Mouse (Mus musculus): ENCODE results near the gene Kif6. TPM values are rescaled to one million over a fixed set of nuclear protein-coding genes. Genes with fewer than 3 reads are reported as not detected.

Gene Kif6
- polyA plus RNA-seq, 1 experiment from 2014 or later: not detected

DNA sequence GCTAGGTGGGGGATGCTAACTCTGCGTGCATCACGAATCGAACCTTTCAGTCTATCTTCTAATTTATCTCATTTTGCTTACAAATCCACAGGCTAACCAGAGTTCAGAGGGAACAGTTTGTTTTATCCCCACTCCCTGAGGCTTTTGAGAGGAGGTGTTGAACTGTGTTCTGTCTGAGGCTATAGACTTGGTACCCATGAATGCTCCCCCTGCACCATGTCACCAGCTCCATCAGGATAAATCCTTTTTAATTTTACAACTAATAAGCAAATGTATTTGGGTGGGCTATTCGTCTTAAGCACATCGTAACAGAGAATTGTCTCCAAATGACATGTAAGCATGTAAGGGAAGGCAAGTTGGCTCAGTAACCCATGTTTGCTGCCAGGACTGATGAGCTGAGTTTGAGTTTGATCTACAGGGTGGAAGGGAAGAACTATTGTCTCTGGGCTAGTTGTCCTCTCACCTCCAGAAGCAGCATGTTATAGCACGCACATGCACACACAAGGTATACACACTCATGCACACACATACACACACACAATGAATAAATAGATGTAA, 122.4 kb downstream of the Kif6 start:
- Histone ChIP-seq H3K36me3 (replicated peaks; ENCODE audit: insufficient read depth, low read length) (no peaks in the 10 kb centered on the region), H3K4me2 (ENCODE audit: low read depth, low read length) (no peak overlapping the region), H3K4me3 (ENCODE audit: low read depth, low read length) (no peak overlapping the region), H3K4me1 (ENCODE audit: insufficient read depth) (no peaks in the 10 kb centered on the region), H3K9ac (replicated peaks) (no peak overlapping the region), H3K27ac (ENCODE audit: low read depth) (no peak overlapping the region), H3K27me3 (ENCODE audit: insufficient read depth, low read length) (no peaks in the 10 kb centered on the region), H3K9me3 (ENCODE audit: low read length) (no peaks in the 10 kb centered on the region)
- 90% methylated on average over 6 of the region's 6 CpGs for WGBS (ENCODE audit: insufficient replicate concordance)
- no peak for TF ChIP-seq CTCF (IDR thresholded peaks at IDR 0.05; ENCODE audit: low read depth)
- no peak for TF ChIP-seq EP300 (IDR thresholded peaks at IDR 0.05; ENCODE audit: low read depth)
- no peak for DNase-seq
- no peak for ATAC-seq

- H3K36me3 ChIP-seq (replicated peaks; ENCODE audit: insufficient read depth, low read length): no peaks in the 10 kb centered on the region
- no peak overlapping the region for H3K4me3 ChIP-seq (ENCODE audit: low read depth, low read length)
- H3K9ac ChIP-seq (replicated peaks): no peak overlapping the region
- ATAC-seq (no peak), DNase-seq (no peak)
- H3K4me1 ChIP-seq (ENCODE audit: insufficient read depth): no peaks in the 10 kb centered on the region
- H3K27ac ChIP-seq (ENCODE audit: low read depth): no peak overlapping the region
- H3K9me3 ChIP-seq (ENCODE audit: low read length): no peaks in the 10 kb centered on the region
- no peaks in the 10 kb centered on the region for H3K27me3 ChIP-seq (ENCODE audit: insufficient read depth, low read length)
- TF ChIP-seq CTCF (IDR thresholded peaks at IDR 0.05; ENCODE audit: low read depth): no peak
- TF ChIP-seq EP300 (IDR thresholded peaks at IDR 0.05; ENCODE audit: low read depth): no peak
- no peak overlapping the region for H3K4me2 ChIP-seq (ENCODE audit: low read depth, low read length)
- 62% methylated on average over 11 of the region's 11 CpGs for WGBS (ENCODE audit: insufficient replicate concordance)
These were observed 123.4 kb downstream of the Kif6 start for GRCm38 (mm10) chr17:49738351-49738750.

DNA sequence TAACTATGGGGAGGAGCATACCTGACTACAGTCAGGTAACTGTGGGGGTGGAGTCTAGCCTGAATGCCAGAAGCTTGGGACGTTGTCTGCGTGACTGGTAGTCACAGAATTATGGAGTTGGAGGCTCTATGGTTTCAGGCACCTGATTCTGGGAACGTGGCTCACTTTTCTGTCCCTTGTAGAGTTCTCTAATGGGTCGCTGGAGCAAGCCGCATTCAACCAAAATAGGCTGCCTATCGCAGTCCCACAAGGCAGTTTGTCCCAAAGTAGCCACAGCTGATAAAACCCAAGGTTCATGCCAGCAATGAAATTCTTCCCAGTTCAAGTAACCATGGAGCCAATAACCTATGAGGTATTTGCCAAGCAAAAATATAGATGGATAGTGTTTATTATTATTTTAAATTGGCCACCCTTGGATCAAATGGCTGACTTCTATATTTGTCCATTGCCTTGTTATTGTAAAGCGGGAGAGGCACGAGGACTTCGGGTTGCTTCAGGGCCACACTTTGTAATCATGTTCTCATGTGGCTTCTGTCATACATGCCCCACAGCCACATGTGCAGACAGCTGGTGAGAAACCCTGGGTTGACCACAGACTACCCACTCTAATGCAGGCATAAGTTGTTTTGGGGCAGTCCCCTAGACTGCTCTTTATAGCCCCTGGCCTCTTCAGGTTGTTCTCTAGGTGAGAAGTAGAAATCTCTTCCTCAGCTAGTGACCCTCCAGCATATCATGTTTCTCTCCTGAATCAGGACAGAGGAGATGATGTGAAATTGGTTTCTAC, 125.2 kb downstream of the Kif6 start:
- TF ChIP-seq EP300 (IDR thresholded peaks at IDR 0.05; ENCODE audit: low read depth) (no peak), CTCF (IDR thresholded peaks at IDR 0.05; ENCODE audit: low read depth) (no peak)
- Histone ChIP-seq H3K4me1 (ENCODE audit: insufficient read depth) (no peaks in the 10 kb centered on the region), H3K9me3 (ENCODE audit: low read length) (no peaks in the 10 kb centered on the region), H3K4me2 (ENCODE audit: low read depth, low read length) (no peak overlapping the region), H3K9ac (replicated peaks) (no peak overlapping the region), H3K36me3 (replicated peaks; ENCODE audit: insufficient read depth, low read length) (no peaks in the 10 kb centered on the region), H3K4me3 (ENCODE audit: low read depth, low read length) (no peak overlapping the region), H3K27ac (ENCODE audit: low read depth) (no peak overlapping the region), H3K27me3 (ENCODE audit: insufficient read depth, low read length) (no peaks in the 10 kb centered on the region)
- no peak for ATAC-seq
- no peak for DNase-seq
- WGBS (ENCODE audit: insufficient replicate concordance): 79% methylated on average over 9 of the region's 9 CpGs

DNA sequence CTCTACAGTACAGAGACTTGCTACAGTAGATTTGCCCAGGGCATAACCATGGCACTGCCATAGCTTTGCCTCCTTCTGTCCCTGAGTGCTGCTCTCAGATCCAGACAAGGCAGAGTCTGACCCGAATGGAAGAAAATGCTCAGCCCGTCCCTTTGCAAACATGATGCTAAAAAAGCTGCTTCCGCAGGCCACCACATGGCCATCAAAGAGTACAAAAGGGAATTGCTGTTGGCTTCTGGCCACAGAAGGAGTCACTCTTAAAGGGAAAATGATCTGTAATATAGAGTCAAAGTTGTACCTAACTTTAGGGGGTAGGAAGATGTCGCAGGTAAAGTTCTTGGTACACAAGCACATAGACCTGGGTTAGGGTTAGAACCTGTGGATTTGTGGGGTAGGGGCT, 126.2 kb downstream of the Kif6 start:
- no peak for DNase-seq
- Histone ChIP-seq H3K27ac (ENCODE audit: low read depth) (no peak overlapping the region), H3K4me1 (ENCODE audit: insufficient read depth) (no peaks in the 10 kb centered on the region), H3K36me3 (replicated peaks; ENCODE audit: insufficient read depth, low read length) (no peaks in the 10 kb centered on the region), H3K27me3 (ENCODE audit: insufficient read depth, low read length) (no peaks in the 10 kb centered on the region), H3K4me2 (ENCODE audit: low read depth, low read length) (no peak overlapping the region), H3K9me3 (ENCODE audit: low read length) (no peaks in the 10 kb centered on the region), H3K4me3 (ENCODE audit: low read depth, low read length) (no peak overlapping the region), H3K9ac (replicated peaks) (no peak overlapping the region)
- TF ChIP-seq CTCF (IDR thresholded peaks at IDR 0.05; ENCODE audit: low read depth): no peak
- TF ChIP-seq EP300 (IDR thresholded peaks at IDR 0.05; ENCODE audit: low read depth): no peak
- WGBS (ENCODE audit: insufficient replicate concordance): 86% methylated on average over 4 of the region's 4 CpGs
- ATAC-seq: no peak

GRCm38 (mm10) chr17:49741927-49742326, 127.0 kb downstream of the Kif6 start:
- Histone ChIP-seq H3K36me3 (replicated peaks; ENCODE audit: insufficient read depth, low read length) (no peaks in the 10 kb centered on the region), H3K9ac (replicated peaks) (no peak overlapping the region), H3K27ac (ENCODE audit: low read depth) (no peak overlapping the region), H3K9me3 (ENCODE audit: low read length) (no peaks in the 10 kb centered on the region), H3K27me3 (ENCODE audit: insufficient read depth, low read length) (no peaks in the 10 kb centered on the region), H3K4me1 (ENCODE audit: insufficient read depth) (no peaks in the 10 kb centered on the region), H3K4me2 (ENCODE audit: low read depth, low read length) (no peak overlapping the region), H3K4me3 (ENCODE audit: low read depth, low read length) (no peak overlapping the region)
- no peak for DNase-seq
- TF ChIP-seq EP300 (IDR thresholded peaks at IDR 0.05; ENCODE audit: low read depth) (no peak), CTCF (IDR thresholded peaks at IDR 0.05; ENCODE audit: low read depth) (no peak)
- 68% methylated on average over 5 of the region's 5 CpGs for WGBS (ENCODE audit: insufficient replicate concordance)
- ATAC-seq: no peak

GRCm38 (mm10) chr17:49743580-49744463, 128.9 kb downstream of the Kif6 start:
- Histone ChIP-seq H3K27me3 (ENCODE audit: insufficient read depth, low read length) (no peaks in the 10 kb centered on the region), H3K4me1 (ENCODE audit: insufficient read depth) (no peaks in the 10 kb centered on the region), H3K4me3 (ENCODE audit: low read depth, low read length) (no peak overlapping the region), H3K36me3 (replicated peaks; ENCODE audit: insufficient read depth, low read length) (no peaks in the 10 kb centered on the region), H3K4me2 (ENCODE audit: low read depth, low read length) (no peak overlapping the region), H3K27ac (ENCODE audit: low read depth) (no peak overlapping the region), H3K9me3 (ENCODE audit: low read length) (no peaks in the 10 kb centered on the region), H3K9ac (replicated peaks) (no peak overlapping the region)
- TF ChIP-seq EP300 (IDR thresholded peaks at IDR 0.05; ENCODE audit: low read depth) (no peak), CTCF (IDR thresholded peaks at IDR 0.05; ENCODE audit: low read depth) (no peak)
- DNase-seq: no peak
- ATAC-seq: no peak
- 75% methylated on average over 14 of the region's 14 CpGs for WGBS (ENCODE audit: insufficient replicate concordance)
